ENCODE assay signal across 34 mouse cellular contexts in the genomic region with DNA sequence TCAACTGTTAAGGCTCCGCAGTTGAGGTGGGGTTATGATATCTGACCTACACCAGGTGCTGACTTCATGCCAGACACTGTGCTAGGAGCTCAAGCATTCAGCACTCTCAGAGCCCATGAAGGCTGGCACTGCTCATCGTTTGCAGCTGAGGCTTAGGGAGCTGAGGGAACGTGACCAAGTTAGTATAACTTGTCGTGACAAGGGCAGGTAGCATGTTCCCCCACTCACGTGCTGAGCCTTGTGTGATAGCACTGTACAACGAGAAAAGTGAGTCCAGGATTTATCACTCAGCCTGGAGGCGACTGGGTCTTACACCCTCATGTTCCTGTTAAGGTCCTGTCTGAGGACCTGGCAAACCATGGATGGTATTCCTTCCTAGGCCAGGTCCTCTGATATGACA. TPM values are rescaled to one million over a fixed set of nuclear protein-coding genes. Genes with fewer than 3 reads are reported as not detected.
"Had no signal": no experiment of that assay in that cellular context is flagged by ENCODE, and none has a peak within 500 bp of the region (broad histone marks: within the 10 kb centered on the region; RNA-seq: fewer than 3 reads in every experiment).

No protein-coding gene starts in this region.

- H3K4me3 ChIP-seq: heart, embryonic 12.5 days; heart, embryonic 13.5 days; heart, embryonic 15.5 days; hindbrain, embryonic 10.5 days; hindbrain, embryonic 12.5 days; hindbrain, embryonic 13.5 days; hindbrain, embryonic 15.5 days; intestine, embryonic 15.5 days; kidney, embryonic 15.5 days; layer of hippocampus, adult 2 months had no signal

- H3K9ac ChIP-seq: heart, embryonic 12.5 days; heart, embryonic 13.5 days; heart, embryonic 15.5 days; hindbrain, embryonic 12.5 days; hindbrain, embryonic 13.5 days; hindbrain, embryonic 14.5 days; hindbrain, embryonic 15.5 days; intestine, embryonic 15.5 days; kidney, embryonic 15.5 days had no signal

- H3K36me3 ChIP-seq: heart, embryonic 12.5 days; heart, embryonic 13.5 days; heart, embryonic 15.5 days; hindbrain, embryonic 10.5 days; hindbrain, embryonic 12.5 days; hindbrain, embryonic 13.5 days; hindbrain, embryonic 15.5 days; intestine, embryonic 15.5 days; kidney, embryonic 15.5 days had no signal

- H3K27ac ChIP-seq: heart, embryonic 13.5 days; heart, embryonic 15.5 days; hindbrain, embryonic 10.5 days; hindbrain, embryonic 12.5 days; hindbrain, embryonic 13.5 days; hindbrain, embryonic 14.5 days; hindbrain, embryonic 15.5 days; hindbrain, postnatal 0 days; intestine, embryonic 15.5 days; kidney, embryonic 15.5 days; kidney, postnatal 0 days; layer of hippocampus, adult 2 months had no signal

- H3K4me2 ChIP-seq: heart, embryonic 11.5 days; heart, embryonic 12.5 days; heart, embryonic 13.5 days; heart, embryonic 15.5 days; hindbrain, embryonic 12.5 days; hindbrain, embryonic 13.5 days; hindbrain, embryonic 14.5 days; hindbrain, embryonic 15.5 days; intestine, embryonic 15.5 days; kidney, embryonic 15.5 days had no signal

- DNase-seq: heart, postnatal 10 days; heart, postnatal 14 days; heart, postnatal 36 days; heart, postnatal 4 days; kidney, adult 11 months; kidney, adult 18-20 months; kidney, adult 2 months; kidney, adult 8-10 months; kidney, adult 9 months; kidney, postnatal 14 days; kidney, postnatal 36 days; kidney, postnatal 4 days; layer of hippocampus, adult 9-11 months; layer of hippocampus, postnatal 36 days had no signal

- H3K9me3 ChIP-seq: heart, embryonic 12.5 days; heart, embryonic 13.5 days; heart, embryonic 15.5 days; hindbrain, embryonic 10.5 days; hindbrain, embryonic 12.5 days; hindbrain, embryonic 13.5 days; hindbrain, embryonic 15.5 days; intestine, embryonic 15.5 days; kidney, embryonic 15.5 days had no signal

- ATAC-seq: hindbrain, embryonic 16.5 days; hindbrain, postnatal 0 days; inflammation-experienced regulatory T-cells, adult 6 months; intestine, embryonic 15.5 days; intestine, embryonic 16.5 days; intestine, postnatal 0 days had no signal

RNA-seq across cellular contexts. Expression of gene Tnfaip2, which starts 9.3 kb away (rescaled TPM):
- polyA plus RNA-seq: inflammation-experienced regulatory T-cells, adult 6 months had no signal

RNA-seq across cellular contexts. Expression of gene Gm266, which starts 34.1 kb away (rescaled TPM):
- polyA plus RNA-seq: inflammation-experienced regulatory T-cells, adult 6 months had no signal

RNA-seq across cellular contexts. Expression of gene Exoc3l4, which starts 34.7 kb away (rescaled TPM):
- polyA plus RNA-seq: inflammation-experienced regulatory T-cells, adult 6 months had no signal

RNA-seq across cellular contexts. Expression of gene Lbhd2, which starts 45.0 kb away (rescaled TPM):
- polyA plus RNA-seq: heart, embryonic 12.5 days; heart, postnatal 0 days; hindbrain, embryonic 11.5 days had no signal
